Mouse (Mus musculus): ENCODE measurements at regions not wholly inside any gene's neighbourhood (a gene's known extent, or its start where the extent isn't known, plus 50 kb on each side); places are given as distances from the start of the nearest gene placed in this dataset.

DNA sequence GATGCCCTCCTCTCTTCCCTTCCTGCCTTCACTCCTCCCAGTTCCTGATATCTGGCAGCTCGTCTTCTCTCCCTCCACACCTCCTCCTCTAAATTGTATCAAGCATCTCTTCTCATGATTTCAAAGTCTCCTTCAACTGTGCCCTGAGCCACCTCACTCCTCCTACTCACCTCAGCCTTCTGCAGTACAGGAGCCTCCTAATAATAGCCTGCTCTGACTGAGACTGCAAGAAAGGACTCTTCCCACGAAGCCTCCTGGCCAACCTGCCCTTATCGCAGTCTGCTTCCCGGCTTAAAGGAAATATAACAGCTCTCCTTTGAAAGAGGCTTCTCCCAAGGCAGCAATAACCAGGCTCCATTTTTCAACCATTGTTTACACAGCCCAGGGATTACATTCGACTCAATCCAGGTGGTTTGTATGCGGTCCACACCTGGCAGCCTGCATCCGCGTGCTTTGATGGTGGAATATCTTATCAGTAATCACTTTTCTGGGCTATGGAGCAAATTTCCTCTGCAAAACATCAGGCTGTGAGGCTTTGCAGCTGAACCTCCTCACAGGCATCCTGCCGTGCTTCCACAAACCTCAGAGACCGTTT is 254.9 kb upstream of the Cdh5 start:
- no peak for DNase-seq
- intact Hi-C loops (cut with DNase I): no loop called here

DNA sequence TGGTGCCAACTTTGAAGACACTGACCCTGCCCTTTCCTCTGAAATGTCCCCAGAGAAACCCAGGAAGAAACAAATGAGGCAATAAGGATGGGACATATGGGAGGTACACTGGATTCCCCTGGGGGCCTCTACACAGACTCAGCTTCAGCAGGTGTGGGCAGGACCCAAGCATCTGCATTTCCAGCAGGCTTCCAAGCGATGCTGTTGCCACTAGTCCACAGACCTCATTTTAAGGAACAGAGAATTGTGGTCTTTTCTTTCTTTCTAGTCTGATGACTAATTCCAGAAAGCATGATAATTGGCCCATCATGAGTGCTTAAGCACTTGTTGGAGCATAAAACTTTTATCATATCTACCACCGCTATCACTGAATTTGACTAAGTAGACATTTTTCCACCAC is 251.6 kb upstream of the Cdh5 start:
- DNase-seq: no peak
- intact Hi-C loops (cut with DNase I): no loop called here

DNA sequence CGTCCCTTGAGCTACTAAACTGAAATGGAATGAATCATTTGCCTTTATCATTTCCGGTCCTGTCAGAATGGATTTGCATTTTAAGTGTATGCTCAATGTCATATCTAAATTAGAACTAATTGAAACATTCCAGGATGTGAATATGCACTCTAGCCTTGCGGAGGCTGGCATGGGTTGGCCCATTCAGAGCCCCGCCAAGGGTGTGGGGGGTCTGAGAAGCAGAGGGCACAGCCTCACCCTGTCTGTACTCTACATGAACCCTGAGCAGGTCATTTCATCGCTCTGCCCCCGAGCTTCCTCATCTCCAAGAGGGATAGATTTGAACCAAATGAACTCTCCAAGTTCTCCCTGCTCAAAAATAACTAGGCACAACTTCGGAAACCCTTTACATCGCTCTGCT is 250.1 kb upstream of the Cdh5 start:
- intact Hi-C loops (cut with DNase I): no loop called here
- no peak for DNase-seq

DNA sequence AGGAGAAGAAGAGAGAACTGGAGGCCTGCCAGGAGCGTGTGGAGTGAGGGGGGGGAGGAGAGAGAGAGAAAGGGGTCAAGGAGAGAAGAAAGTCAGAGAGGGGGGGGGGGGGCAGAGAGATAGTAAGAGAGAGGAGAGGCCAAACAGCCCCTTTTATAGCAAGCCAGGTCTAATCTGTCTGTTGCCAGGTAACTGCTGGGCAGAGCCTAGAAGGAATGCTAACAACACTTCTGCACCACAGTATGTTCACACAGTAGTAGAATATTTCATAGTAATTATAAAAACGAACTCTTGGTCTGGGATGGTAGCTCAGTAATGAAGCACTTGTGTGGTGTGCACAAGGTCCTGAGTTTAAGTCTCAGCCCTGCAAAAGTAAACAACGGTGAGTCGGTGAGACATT is 248.4 kb upstream of the Cdh5 start:
- no peak for DNase-seq
- intact Hi-C loops (cut with DNase I): loop anchor here (2.0 kb wide), 1 partner anchor 176 kb away; no protein-coding TSS in a partner anchor

DNA sequence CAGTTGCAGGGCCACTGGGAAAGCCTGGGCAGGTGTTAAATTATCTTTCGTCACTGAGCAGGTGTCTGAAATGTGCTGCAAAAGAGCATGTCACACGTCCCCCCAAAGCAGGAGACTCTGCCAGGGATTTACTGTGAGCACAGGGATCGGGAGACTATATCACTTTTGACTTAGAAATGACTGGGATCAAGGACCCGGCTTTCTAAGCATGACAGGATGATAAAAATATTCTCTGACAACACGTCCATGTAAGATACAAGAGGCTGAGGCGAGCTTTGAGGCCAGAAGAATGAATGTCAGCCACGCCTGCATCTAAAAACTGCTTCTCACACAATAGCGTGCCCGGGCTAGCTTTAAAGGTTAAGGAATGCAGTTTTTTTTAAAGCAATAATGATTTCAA is 246.1 kb upstream of the Cdh5 start:
- intact Hi-C loops (cut with DNase I): loop anchor here (5.0 kb wide), 1 partner anchor 57 kb away; no protein-coding TSS in a partner anchor
- DNase-seq: no peak

DNA sequence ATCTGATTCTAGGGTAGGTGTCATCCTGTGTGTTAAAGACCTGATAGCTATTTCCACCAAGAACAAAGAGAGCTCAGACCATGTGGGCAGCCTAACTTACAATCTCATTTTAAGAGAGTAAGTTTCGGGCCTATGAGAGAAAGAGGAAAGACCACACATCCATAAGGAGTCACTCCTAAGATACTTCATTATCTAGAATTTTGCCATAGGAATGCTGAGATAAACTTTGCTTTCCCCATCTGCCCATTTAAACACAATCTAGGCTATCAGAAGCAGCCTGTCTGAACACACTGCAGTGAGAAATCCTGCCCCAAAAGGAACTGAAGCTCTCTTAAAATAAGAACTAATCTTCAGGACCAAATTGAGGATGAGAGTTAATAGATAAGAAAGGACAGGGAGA is 242.3 kb upstream of the Cdh5 start:
- no peak for DNase-seq
- intact Hi-C loops (cut with DNase I): loop anchor here (5.0 kb wide), 1 partner anchor 53 kb away; no protein-coding TSS in a partner anchor

DNA sequence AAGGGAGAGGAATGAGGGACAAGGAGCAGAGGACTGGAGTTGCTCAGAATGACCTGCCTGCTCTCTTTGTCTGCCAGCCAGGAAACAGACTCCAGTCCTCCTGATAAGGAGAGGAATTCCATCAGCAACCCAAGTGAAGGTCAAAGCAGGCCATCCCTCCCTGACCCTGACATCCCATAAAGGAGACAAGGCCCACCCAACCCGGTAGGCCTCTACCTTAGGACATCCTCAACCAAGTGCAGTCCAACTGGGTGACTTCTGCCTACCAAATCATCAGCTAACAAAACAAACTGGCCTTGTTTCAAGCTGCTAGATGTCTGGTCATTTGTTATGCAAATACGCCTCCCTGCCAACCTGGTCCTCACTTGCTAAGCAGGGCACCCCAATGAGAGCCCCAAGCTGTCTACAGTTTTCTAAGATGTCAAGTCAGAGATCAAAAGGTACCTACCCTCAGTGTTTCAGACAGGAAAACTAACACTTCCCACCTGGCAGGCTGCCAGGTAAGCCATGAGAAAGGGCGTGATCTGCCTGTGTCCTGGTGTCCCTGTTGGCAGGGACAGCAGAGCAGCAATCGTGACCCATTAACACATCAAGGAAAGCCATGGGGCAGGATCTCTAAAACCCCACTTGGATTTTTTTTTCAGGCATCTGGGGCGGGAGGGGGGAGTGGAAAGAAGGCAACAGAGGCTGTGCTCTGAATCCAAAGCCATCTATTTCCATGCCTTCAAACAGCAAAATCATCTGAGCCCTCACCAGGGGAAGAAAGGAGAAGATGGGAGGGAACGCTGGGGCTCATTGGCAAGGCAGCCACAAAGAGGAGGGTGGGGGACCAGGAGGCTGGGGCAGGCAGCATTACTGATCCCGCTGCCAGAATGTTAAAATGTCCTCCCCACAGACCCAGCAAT is 227.6 kb upstream of the Cdh5 start:
- intact Hi-C loops (cut with DNase I): loop anchor here (5.0 kb wide), 1 partner anchor 153 kb away; no protein-coding TSS in a partner anchor
- peak; percentile 45 to 51 for DNase-seq

DNA sequence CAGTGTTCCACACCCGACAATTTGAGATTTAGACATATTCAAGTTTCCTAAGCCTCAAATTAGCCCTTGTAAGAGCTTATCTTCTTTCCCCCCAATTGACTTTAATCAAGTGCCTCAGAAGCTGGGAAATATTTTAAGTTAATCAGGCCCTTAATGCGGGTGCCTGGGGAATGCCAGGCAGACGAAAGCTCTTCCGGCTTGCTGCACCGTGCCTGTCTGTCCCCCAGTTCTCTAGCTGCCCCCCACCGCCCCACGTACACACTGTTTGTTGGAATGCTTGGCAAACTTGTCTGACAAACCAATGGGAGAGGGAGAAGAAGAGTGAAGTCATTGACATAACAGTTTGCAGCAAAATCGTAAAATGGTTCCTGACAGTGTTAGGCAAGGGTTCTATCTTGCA is 226.9 kb upstream of the Cdh5 start:
- intact Hi-C loops (cut with DNase I): loop anchor here (5.0 kb wide), 1 partner anchor 153 kb away; no protein-coding TSS in a partner anchor
- DNase-seq: no peak

DNA sequence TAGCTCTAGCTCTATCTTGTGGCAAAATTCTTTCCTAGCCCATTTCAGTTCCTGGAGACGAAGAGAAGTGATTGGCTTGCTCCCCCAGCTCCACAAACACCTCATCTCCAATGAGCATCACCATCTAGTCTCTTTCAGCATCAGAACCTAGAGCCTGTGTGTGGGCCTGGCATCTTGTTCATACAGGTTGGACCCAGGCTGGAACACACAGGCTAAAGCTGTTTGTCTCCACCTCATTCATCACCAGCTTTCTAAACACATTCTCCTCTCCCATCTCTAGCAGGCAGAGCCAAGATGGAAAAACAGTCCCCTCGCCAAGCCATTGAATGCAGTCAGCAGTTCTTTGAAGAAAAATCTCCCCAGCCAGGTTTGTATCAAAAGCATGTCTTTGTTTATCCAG is 221.9 kb upstream of the Cdh5 start:
- intact Hi-C loops (cut with DNase I): no loop called here
- no peak for DNase-seq

DNA sequence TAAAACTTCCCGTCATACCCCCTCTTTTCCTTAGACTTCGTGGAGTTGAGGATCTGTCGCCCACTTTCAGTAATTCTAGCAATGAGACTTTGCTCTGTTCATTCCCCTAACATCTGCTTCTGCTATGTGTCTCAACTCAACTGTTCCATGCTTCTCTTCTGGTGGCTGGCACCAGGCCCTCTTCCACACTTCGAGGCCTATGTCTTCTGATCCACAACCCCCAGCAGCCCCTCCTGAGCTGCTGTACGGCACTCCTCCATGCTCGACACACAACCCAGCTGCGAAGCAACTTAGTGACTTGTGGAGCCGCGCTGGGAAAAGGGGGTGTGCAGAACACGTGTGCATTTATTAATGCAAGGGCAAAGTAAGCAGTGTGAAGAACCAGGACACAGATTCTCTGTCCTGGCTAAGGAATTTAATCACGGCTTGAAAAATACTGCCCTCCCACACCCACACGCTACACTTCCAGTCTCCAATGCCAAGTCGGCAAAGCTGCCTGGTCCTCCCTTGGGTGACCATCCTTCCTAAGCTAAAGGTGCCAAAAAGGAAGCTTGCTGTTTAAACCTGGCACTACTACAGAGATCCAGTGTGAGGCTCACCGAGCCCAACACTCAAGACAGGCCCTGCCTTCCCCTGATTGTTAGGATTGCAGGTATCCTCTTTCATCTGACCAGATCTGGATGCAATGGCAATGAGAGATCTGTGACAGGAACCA is 220.8 kb upstream of the Cdh5 start:
- peak; percentile 11 to 18 for DNase-seq
- intact Hi-C loops (cut with DNase I): no loop called here

DNA sequence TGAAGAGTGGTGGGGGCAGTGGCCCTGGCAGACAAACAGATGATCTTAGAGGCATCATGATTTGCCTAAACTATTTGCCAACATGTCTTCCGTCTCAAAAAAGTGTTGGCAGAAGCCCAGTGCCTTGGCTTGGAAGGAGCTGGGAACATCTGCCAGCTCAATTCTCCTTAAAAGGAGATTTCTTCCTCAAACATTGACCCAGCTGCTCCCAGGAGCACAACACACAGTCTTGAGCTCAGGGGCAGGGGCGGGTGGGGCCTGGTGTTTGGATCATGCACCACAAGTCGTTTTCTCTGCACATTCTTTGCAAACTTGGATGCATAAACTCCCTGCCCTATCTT is 220.3 kb upstream of the Cdh5 start:
- intact Hi-C loops (cut with DNase I): no loop called here
- peak in 1 of 2 experiments; percentile 33 for DNase-seq

DNA sequence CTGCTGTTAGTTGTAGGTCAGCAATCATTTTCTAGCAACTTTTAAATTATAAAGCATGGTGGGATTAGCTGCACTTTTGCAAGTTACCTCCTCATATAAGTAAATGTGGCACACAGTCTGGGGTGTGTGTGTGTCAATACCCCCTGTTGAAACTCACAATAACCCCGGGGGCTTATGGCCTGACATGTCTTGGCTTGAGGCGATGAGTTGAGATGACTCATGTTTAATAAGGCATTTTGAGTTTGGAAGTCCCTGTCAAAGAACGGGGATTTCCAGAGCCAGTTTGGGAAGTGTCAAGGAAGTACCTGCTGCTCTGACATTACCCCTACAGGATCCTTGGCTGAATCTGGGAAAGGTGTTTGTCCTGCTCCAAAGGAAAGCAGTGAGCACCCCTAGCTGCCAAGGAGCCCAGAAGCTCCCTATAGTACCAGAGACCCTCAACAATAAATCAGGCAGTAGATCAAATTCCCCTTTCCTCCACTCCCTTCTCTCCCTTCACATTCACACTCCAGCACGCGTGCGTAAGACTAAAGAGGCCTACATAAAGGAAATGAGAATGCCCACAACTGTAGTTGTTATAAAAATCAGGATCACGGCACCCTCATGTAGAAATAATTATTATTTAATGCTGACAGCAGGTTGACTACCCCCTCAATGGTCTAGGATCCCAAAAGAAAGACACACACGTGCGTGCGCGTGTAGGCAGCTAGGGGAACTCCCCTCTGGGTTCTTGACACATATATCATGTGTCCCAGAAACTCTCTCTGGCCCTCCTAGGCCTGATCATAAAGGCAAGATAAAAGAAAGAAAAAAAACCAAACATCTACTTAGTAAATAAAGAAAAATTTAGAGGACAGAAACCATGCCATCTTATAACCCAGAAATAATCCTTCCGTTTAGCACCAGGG is 216.3 kb upstream of the Cdh5 start:
- intact Hi-C loops (cut with DNase I): no loop called here
- DNase-seq: no peak

DNA sequence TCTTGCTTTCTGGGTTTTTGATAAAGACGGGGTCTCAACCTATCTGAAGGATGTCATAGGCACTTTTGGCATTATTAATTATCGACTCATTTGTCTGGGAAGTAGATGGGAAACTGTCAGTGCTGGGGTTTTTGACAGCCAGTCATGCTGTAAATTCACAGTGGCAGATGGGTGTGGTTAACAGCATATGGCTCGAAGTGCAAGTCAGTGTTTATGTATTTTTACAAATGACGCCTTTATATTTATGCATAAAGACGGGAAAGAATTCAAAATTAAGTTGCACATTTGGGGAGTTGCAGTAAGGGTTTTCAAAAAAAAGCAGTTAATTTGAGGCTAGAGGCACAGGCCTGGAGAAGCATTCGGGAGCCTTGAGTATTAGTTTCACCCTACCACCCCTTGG is 206.8 kb upstream of the Cdh5 start:
- intact Hi-C loops (cut with DNase I): no loop called here
- DNase-seq: no peak

DNA sequence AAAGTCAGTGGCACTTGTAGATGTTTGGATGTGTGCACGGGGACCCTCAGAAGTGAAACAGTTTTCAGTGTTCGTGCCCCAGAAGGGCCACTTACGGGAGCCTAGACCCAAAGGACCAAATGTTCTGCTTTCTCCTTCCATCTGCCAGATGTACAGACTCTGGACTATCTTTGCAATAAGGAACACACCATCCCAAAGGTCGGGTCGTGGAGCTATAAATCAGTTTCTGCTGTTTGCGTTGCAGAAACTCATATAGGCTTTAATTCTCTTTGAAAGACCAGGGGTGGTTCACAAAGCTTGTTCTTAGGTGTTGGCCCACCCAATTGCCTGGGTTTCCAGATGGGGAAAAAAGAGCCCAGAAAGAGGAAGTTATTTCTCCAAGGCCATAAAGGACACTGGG is 206.3 kb upstream of the Cdh5 start:
- DNase-seq: no peak
- intact Hi-C loops (cut with DNase I): no loop called here

DNA sequence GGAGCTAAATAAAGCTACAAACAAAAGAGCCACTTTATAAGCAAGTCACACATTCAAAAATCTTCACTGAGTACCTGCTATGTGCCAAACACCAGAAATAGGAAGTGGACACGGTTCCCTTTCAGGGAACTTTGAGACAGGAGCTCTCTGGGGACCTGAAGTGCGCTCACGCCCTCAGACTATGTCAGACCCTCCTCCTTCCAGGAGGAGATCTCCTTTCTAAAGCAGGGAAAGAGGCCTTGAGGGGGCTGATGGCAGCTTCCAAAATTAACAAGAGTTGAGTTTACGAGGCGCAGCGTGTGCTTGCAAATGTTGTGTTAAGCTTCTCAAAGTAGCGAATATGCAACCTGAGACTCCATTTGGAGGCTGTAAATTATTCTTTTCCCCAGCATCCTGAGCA is 204.0 kb upstream of the Cdh5 start:
- DNase-seq: no peak
- intact Hi-C loops (cut with DNase I): no loop called here

DNA sequence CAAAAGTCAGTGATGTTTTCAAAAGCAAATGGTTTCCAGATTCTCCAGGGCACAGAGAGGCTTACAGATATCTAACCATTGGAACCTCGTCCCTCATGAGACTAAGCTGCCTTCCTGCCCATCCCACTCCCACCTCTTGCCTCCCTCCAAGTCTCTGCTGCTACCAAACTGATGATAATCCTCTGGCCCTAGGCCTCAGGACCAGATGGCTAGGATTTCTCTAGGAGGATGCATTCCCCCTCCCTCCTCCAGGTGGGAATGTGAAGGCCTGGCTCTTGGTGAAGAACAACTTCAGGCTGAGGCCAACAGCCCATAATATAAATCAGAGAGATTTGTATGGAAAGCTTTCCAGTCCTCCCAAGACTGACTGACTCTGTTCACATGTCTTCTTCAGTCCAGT is 198.9 kb upstream of the Cdh5 start:
- intact Hi-C loops (cut with DNase I): no loop called here
- no peak for DNase-seq

DNA sequence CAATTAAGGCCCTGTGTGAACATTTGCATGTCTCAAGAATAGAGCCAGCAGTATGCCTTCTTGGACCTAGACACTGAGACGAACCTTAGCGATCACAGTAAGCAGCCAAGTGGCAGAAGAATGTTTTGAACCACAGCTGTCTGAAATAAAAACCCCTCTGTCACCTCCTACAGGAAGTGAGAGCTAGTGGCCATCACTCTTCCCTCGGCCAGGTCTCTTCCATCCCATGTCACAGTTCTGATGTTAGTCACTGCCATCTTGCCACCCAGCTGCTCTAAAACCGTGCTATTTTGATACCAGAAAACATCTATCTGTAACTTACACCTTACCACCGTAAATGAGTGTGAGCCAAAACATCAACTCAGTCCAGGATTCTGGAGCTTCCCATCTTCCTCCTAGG is 197.8 kb upstream of the Cdh5 start:
- intact Hi-C loops (cut with DNase I): no loop called here
- DNase-seq: no peak

DNA sequence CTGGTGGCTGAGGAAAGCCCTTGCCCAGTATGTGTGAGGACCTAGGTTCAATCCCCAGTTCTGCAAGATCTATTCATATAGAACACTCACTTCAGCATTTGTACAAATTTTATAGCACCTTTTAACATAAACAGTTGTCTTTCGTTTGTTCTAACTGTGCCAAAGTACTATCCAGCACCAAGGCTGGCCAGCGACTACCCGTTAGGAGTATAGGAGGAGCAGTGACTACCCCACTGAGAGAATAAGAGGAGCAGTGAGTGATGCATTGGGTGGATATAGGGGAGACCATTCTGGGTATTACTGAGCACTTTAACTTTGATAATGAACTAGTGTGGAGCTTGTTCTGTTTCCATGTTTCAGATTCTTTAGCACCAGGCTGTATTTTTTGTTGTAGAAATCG is 193.8 kb upstream of the Cdh5 start:
- DNase-seq: no peak
- intact Hi-C loops (cut with DNase I): no loop called here

DNA sequence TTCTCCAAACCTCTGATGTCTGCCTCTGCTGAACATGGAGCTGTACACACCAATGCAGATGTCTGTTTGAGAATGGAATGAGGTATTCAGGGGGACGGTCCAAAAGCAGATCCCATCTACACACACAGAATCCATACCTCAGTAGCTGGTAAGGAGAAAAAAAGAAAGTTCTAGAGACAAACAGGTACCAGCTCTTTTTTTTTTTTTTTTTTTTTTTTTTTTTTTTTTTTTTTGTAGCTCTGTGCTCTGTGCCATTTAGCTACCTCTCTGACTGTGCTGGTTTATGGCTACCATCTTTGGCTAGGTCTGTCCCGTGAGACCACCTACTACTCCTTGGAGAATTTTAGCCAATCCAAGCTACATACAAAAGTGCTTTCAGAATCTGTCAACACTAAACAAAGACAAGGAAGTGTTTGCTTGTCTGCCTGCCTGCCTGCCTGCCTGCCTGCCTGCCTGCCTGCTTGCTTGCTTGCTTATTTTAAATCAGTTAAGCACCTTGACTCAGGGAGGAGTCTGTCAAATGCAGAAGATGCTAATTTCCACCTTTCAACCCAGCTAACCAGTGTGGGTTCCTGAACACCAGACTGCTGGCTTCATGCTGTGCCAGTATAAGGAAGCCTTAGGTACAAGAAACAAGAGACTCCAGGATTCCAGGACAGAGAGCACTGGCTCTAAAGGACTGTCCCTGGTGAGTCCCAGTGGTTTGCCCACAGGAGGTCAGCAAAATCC is 190.0 kb upstream of the Cdh5 start:
- DNase-seq: no peak
- intact Hi-C loops (cut with DNase I): loop anchor here (5.0 to 10.0 kb wide), 3 partner anchors 54 to 327 kb away; no protein-coding TSS in a partner anchor
